Mouse (Mus musculus) liver, embryonic 14.5 days (tissue): ENCODE results near the gene 4930435E12Rik.

Experiments used
- CTCF ChIP-seq: IDR thresholded peaks from 2 replicates; pipeline ENCODE4 v1.5.1; 2016; ENCODE audit warnings: antibody characterized with exemption, low read depth, control low read depth
- EP300 ChIP-seq: IDR thresholded peaks from 2 replicates; pipeline ENCODE4 v1.6.1; 2016; ENCODE audit warnings: antibody characterized with exemption, low read depth

DNA sequence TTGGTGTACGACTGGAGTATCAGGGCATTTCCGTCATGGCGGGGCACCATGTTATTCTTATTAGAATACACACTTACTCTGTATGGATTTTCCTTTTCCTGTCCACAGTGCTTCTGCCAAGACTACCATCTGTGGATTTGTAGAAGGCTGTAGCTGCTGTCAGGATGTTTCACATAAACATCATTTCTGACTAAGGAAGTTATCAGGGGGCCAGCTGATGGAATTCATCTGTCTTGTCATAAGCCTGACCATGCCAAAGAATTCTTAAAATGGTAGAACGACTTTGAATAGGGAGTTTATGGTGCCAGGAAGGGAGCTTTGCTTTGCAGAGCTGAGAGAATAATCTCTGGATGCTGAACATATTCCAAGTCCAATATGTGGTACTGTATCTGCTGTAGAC, 44.7 kb upstream of the 4930435E12Rik start:
- TF ChIP-seq CTCF (no peak), EP300 (no peak)
